Mouse (Mus musculus) heart, embryonic 16.5 days (tissue): Measurements from ENCODE around the gene Gfy. TPM values are rescaled to one million over a fixed set of nuclear protein-coding genes. Genes with fewer than 3 reads are reported as not detected.
"Not testable (repeated sequence)": the region's sequence is repeated elsewhere in the genome, so short reads cannot be mapped to it uniquely, and the experiment has no call there.

ENCODE experiments used
- ATAC-seq: fragments of 200-750 bp; cut with Nextera tagmentation; replicated peaks from 2 replicates; pipeline ENCODE4 v1.8.0; 2017; ENCODE audit warnings: moderate number of reproducible peaks; ENCODE audit not compliant: insufficient read depth, low FRiP score; ENCODE audit errors: extremely low read depth
- H3K27ac ChIP-seq: fragments of 300-500 bp; sonication (generic); 2 replicates; pipeline ENCODE4 v1.5.1; 2014; ENCODE audit warnings: mild to moderate bottlenecking, low read length, control low read depth, moderate library complexity
- H3K27me3 ChIP-seq: fragments of 300-500 bp; sonication (generic); 2 replicates; pipeline ENCODE4 v1.6.1; 2014; ENCODE audit warnings: low read length, mixed read lengths; ENCODE audit not compliant: control insufficient read depth, insufficient read depth
- H3K36me3 ChIP-seq: fragments of 300-500 bp; sonication (generic); 2 replicates; pipeline ENCODE4 v1.6.1; 2014; ENCODE audit not compliant: control insufficient read depth, insufficient read depth
- H3K4me1 ChIP-seq: fragments of 300-500 bp; sonication (generic); 2 replicates; pipeline ENCODE4 v1.6.1; 2014; ENCODE audit warnings: low read length, mixed read lengths; ENCODE audit not compliant: control insufficient read depth, insufficient read depth
- H3K4me2 ChIP-seq: fragments of 300-500 bp; sonication (generic); 2 replicates; pipeline ENCODE4 v1.6.1; 2014; ENCODE audit warnings: low read depth, mild to moderate bottlenecking, control low read depth, low read length
- H3K4me3 ChIP-seq: fragments of 300-500 bp; sonication (generic); 2 replicates; pipeline ENCODE4 v1.5.1; 2014; ENCODE audit warnings: mild to moderate bottlenecking, control low read depth, low read length
- H3K9ac ChIP-seq: fragments of 300-500 bp; sonication (generic); 2 replicates; pipeline ENCODE4 v1.6.1; 2014; ENCODE audit warnings: low read length, control low read depth
- H3K9me3 ChIP-seq: fragments of 300-500 bp; sonication (generic); replicated peaks from 2 replicates; pipeline ENCODE4 v1.6.1; 2016; ENCODE audit warnings: low read length; ENCODE audit not compliant: control insufficient read depth
- WGBS: fragments of 180-500 bp; shearing (Covaris S2); extraction: QIAGEN DNeasy Blood & Tissue Kit; methylation state at CpG from one replicate; pipeline ENCODE4 v1.1.7; 2014; 5-methylcytosine and 5-hydroxymethylcytosine counted together
- polyA plus RNA-seq: library from polyadenylated mRNA; unstranded; fragments of >200 nt; fragmentation: Nextera tagmentation; extraction: Ambion mirVana; gene quantifications from 2 replicates; pipeline ENCODE4 v1.2.1, GENCODE M21; 2015

Gene Gfy
- polyA plus RNA-seq, 1 experiment from 2014 or later: not detected

- no peak for ATAC-seq
- peaks cover 13% of the 10 kb centered on the region for H3K27me3 ChIP-seq
- peaks cover 6% of the 10 kb centered on the region; the same call in 1 of the 2 replicates for H3K36me3 ChIP-seq
- H3K4me1 ChIP-seq: peaks cover 4% of the 10 kb centered on the region; the same call in 1 of the 2 replicates
- H3K9me3 ChIP-seq: no peaks in the 10 kb centered on the region
- H3K9ac ChIP-seq: no peak overlapping the region
- H3K27ac ChIP-seq: no peak overlapping the region
- H3K4me3 ChIP-seq: no peak overlapping the region
- 91% methylated on average over 6 of the region's 6 CpGs for WGBS
- no peak overlapping the region for H3K4me2 ChIP-seq
Observed at GRCm38 (mm10) chr7:45158991-45159390, 20.4 kb downstream of the Gfy start.

GRCm38 (mm10) chr7:45157459-45157858 is 21.9 kb downstream of the Gfy start:
- Histone ChIP-seq H3K36me3 (peaks cover 6% of the 10 kb centered on the region; the same call in 1 of the 2 replicates), H3K9me3 (no peaks in the 10 kb centered on the region), H3K4me1 (peaks cover 4% of the 10 kb centered on the region), H3K9ac (no peak overlapping the region), H3K4me2 (no peak overlapping the region), H3K27ac (no peak overlapping the region), H3K27me3 (no peaks in the 10 kb centered on the region), H3K4me3 (no peak overlapping the region)
- ATAC-seq: no peak
- WGBS: 82% methylated on average over 14 of the region's 14 CpGs

- Histone ChIP-seq H3K27ac (no peak overlapping the region), H3K36me3 (peaks cover 6% of the 10 kb centered on the region; the same call in 1 of the 2 replicates), H3K27me3 (no peaks in the 10 kb centered on the region), H3K4me1 (peaks cover 4% of the 10 kb centered on the region), H3K9ac (no peak overlapping the region), H3K4me2 (no peak overlapping the region), H3K4me3 (no peak overlapping the region), H3K9me3 (no peaks in the 10 kb centered on the region)
- WGBS: 93% methylated on average over 15 of the region's 15 CpGs
- ATAC-seq: no peak
Observed at GRCm38 (mm10) chr7:45156206-45156605, 23.2 kb downstream of the Gfy start.

DNA sequence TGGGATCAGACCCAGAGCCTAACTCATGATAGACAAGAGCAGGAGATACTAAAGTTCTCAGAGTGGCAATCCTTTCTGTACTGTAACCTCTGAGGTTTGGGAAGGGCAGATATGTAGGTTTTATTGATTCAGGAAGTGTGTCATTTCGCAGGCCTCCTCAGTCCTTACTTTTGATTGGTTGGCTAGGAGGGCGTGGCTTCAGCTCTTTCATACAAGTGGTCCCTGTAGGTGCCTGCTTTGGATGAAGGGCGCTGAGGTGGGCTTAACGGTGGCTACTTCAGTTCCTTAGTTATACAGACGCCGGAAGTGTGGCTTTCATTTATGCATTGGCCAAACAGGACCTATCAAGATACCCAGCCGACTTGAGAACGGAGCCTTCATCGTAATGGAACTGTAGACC is 23.8 kb downstream of the Gfy start:
- Histone ChIP-seq H3K9me3 (no peaks in the 10 kb centered on the region), H3K4me1 (peaks cover 4% of the 10 kb centered on the region), H3K4me3 (no peak overlapping the region), H3K27ac (no peak overlapping the region), H3K36me3 (peaks cover 6% of the 10 kb centered on the region; the same call in 1 of the 2 replicates), H3K27me3 (no peaks in the 10 kb centered on the region), H3K9ac (no peak overlapping the region), H3K4me2 (0 out of 2 replicates have a peak overlapping the region, but pooled peaks have one; percentile 60)
- no peak for ATAC-seq
- WGBS: 86% methylated on average over 9 of the region's 9 CpGs

DNA sequence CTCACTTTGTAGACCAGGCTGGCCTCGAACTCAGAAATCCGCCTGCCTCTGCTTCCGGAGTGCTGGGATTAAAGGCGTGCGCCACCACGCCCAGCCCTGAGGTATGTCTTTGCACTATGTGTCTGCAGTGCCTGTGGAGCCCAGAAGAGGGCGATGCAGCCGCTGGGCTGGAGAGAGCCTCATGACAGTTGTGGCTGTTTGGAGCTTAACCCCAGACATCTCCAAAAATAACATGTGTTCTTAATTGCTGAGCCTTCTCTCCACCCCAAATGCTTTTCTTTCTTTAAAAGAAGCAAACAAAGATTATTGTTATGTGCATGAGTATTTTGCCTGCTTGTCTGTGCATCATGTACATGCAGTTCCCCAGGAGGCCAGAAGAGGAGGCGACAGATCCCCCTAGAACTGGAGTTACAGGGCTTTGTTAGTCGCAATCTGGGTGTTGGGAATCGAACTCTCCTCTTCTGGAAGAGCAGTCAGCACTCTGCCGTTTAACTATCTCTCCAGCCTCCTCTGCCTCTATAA is 24.3 kb downstream of the Gfy start:
- Histone ChIP-seq H3K9ac (peak overlapping the region; percentile 88), H3K4me3 (peak overlapping the region; percentile 78), H3K27ac (no peak overlapping the region), H3K27me3 (no peaks in the 10 kb centered on the region), H3K36me3 (peaks cover 6% of the 10 kb centered on the region; the same call in 1 of the 2 replicates), H3K9me3 (no peaks in the 10 kb centered on the region), H3K4me2 (peak overlapping the region; percentile 60), H3K4me1 (peaks cover 4% of the 10 kb centered on the region)
- ATAC-seq: no peak; the same call in 1 of the 2 replicates
- 77% methylated on average over 12 of the region's 12 CpGs for WGBS

GRCm38 (mm10) chr7:45154096-45154992 is 25.0 kb downstream of the Gfy start, which contains the start of the genes Pih1d1 and Aldh16a1:
TSS of gene Pih1d1 (plus strand) at chr7:45154303.
TSS of gene Aldh16a1 (minus strand) at chr7:45154584.
- Histone ChIP-seq H3K27ac (peak within 1 kb of the TSS; percentile 97), H3K4me2 (peak within 1 kb of the TSS; percentile 82), H3K4me1 (peaks cover 4% of the 10 kb centered on the region), H3K4me3 (peak within 1 kb of the TSS; percentile 78), H3K9me3 (no peaks in the 10 kb centered on the region), H3K9ac (peak within 1 kb of the TSS; percentile 88), H3K27me3 (no peaks in the 10 kb centered on the region), H3K36me3 (peaks cover 5% of the 10 kb centered on the region; the same call in 1 of the 2 replicates)
- peak; percentile 95 for ATAC-seq
- WGBS: 3% methylated on average over 69 of the region's 69 CpGs

GRCm38 (mm10) chr7:45153586-45153985 is 25.8 kb downstream of the Gfy start:
- Histone ChIP-seq H3K9ac (peak overlapping the region; percentile 88), H3K27ac (peak overlapping the region; percentile 97), H3K4me3 (peak overlapping the region; percentile 78), H3K27me3 (no peaks in the 10 kb centered on the region), H3K4me2 (peak overlapping the region; percentile 82), H3K9me3 (no peaks in the 10 kb centered on the region), H3K36me3 (no peaks in the 10 kb centered on the region; the same call in 1 of the 2 replicates), H3K4me1 (peaks cover 4% of the 10 kb centered on the region)
- no peak for ATAC-seq
- WGBS: 5% methylated on average over 5 of the region's 5 CpGs

GRCm38 (mm10) chr7:45153052-45153451 is 26.3 kb downstream of the Gfy start:
- H3K27ac ChIP-seq, ATAC-seq, H3K36me3 ChIP-seq, H3K4me1 ChIP-seq, H3K9ac ChIP-seq, H3K4me3 ChIP-seq, H3K9me3 ChIP-seq, H3K27me3 ChIP-seq: not testable (repeated sequence)
- WGBS: 87% methylated on average over 2 of the region's 2 CpGs
- peak overlapping the region; percentile 82; the same call in 1 of the 2 replicates for H3K4me2 ChIP-seq

DNA sequence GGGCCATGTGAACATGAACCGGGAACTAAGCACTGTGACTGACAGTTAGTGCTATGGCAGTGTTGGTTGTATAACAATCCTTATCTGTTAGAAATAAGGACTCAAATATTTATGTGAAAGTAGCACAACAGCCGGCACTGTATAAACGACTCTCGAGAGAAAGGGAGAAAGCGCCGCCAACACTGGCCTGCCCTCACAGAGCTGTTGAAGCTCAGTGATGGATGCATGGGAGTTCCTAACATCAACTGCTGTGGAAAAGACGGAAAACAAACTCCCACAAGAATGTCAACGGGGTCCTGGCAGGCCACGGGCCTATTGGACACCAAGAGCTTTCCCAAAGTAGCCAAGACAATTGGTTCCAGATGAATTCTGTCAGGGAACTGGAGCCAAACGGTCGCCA is 28.1 kb downstream of the Gfy start:
- Histone ChIP-seq H3K36me3 (no peaks in the 10 kb centered on the region), H3K27ac (peak overlapping the region; percentile 32; the same call in 1 of the 2 replicates), H3K4me2 (no peak overlapping the region), H3K9ac (no peak overlapping the region), H3K4me3 (no peak overlapping the region), H3K4me1 (peaks cover 4% of the 10 kb centered on the region), H3K27me3 (no peaks in the 10 kb centered on the region), H3K9me3 (no peaks in the 10 kb centered on the region)
- 55% methylated on average over 11 of the region's 11 CpGs for WGBS
- ATAC-seq: no peak
